Mouse (Mus musculus) liver, embryonic 16.5 days (tissue): ENCODE results near the gene Gon4l. TPM values are rescaled to one million over a fixed set of nuclear protein-coding genes. Genes with fewer than 3 reads are reported as not detected.

Experiments
- ATAC-seq: fragments of 200-750 bp; cut with Nextera tagmentation; 2 replicates; pipeline ENCODE4 v1.8.0; 2017; ENCODE audit warnings: low read depth, mild to moderate bottlenecking, moderate number of reproducible peaks, moderate library complexity
- H3K27ac ChIP-seq: fragments of 300-500 bp; sonication (generic); 2 replicates; pipeline ENCODE4 v1.5.1; 2014; ENCODE audit warnings: mild to moderate bottlenecking, low read length
- H3K27me3 ChIP-seq: fragments of 300-500 bp; sonication (generic); 2 replicates; pipeline ENCODE4 v1.6.1; 2014; ENCODE audit warnings: low read depth, low read length, mixed read lengths; ENCODE audit not compliant: control insufficient read depth, insufficient read depth
- H3K36me3 ChIP-seq: fragments of 300-500 bp; sonication (generic); 2 replicates; pipeline ENCODE4 v1.6.1; 2014; ENCODE audit warnings: mild to moderate bottlenecking; ENCODE audit not compliant: control insufficient read depth, insufficient read depth
- H3K4me1 ChIP-seq: fragments of 300-500 bp; sonication (generic); 2 replicates; pipeline ENCODE4 v1.6.1; 2014; ENCODE audit warnings: low read depth, low read length, mixed read lengths; ENCODE audit not compliant: control insufficient read depth
- H3K4me2 ChIP-seq: fragments of 300-500 bp; sonication (generic); 2 replicates; pipeline ENCODE4 v1.6.1; 2014; ENCODE audit warnings: low read depth, low read length, mixed read lengths
- H3K4me3 ChIP-seq: fragments of 300-500 bp; sonication (generic); 2 replicates; pipeline ENCODE4 v1.5.1; 2014; ENCODE audit warnings: low read depth, mild to moderate bottlenecking, low read length
- H3K9ac ChIP-seq: fragments of 300-500 bp; sonication (generic); 2 replicates; pipeline ENCODE4 v1.6.1; 2014; ENCODE audit warnings: low read depth, low read length
- H3K9me3 ChIP-seq: fragments of 300-500 bp; sonication (generic); replicated peaks from 2 replicates; pipeline ENCODE4 v1.6.1; 2016; ENCODE audit warnings: low read length; ENCODE audit not compliant: control insufficient read depth
- WGBS: fragments of 180-500 bp; shearing (Covaris S2); extraction: QIAGEN DNeasy Blood & Tissue Kit; methylation state at CpG from one replicate; pipeline ENCODE4 v1.1.7; 2014; ENCODE audit not compliant: insufficient replicate concordance; 5-methylcytosine and 5-hydroxymethylcytosine counted together
- polyA plus RNA-seq: library from polyadenylated mRNA; unstranded; fragments of >200 nt; fragmentation: Nextera tagmentation; extraction: Ambion mirVana; gene quantifications from 2 replicates; pipeline ENCODE4 v1.2.1, GENCODE M21; 2015

Gene Gon4l
- polyA plus RNA-seq, 1 experiment from 2014 or later = 3.3 TPM

- no peaks in the 10 kb centered on the region for H3K27me3 ChIP-seq
- 80% methylated on average over 6 of the region's 6 CpGs for WGBS
- H3K9me3 ChIP-seq = no peaks in the 10 kb centered on the region
- no peak overlapping the region for H3K4me3 ChIP-seq
- ATAC-seq = no peak
- no peak overlapping the region for H3K27ac ChIP-seq
- no peak overlapping the region for H3K9ac ChIP-seq
- no peak overlapping the region for H3K4me2 ChIP-seq
- peaks cover 15% of the 10 kb centered on the region for H3K36me3 ChIP-seq
- H3K4me1 ChIP-seq = no peaks in the 10 kb centered on the region
These were observed 70.2 kb downstream of the Gon4l start for GRCm38 (mm10) chr3:88905209-88905608.

- Histone ChIP-seq H3K4me3 (no peak overlapping the region), H3K27ac (no peak overlapping the region), H3K9me3 (no peaks in the 10 kb centered on the region), H3K9ac (no peak overlapping the region), H3K27me3 (no peaks in the 10 kb centered on the region), H3K36me3 (peaks cover 19% of the 10 kb centered on the region), H3K4me1 (no peaks in the 10 kb centered on the region), H3K4me2 (no peak overlapping the region)
- ATAC-seq = no peak
- 78% methylated on average over 2 of the region's 2 CpGs for WGBS
These were observed 70.7 kb downstream of the Gon4l start for GRCm38 (mm10) chr3:88905741-88906140.

GRCm38 (mm10) chr3:88906393-88907159 is 71.5 kb downstream of the Gon4l start:
- peaks cover 20% of the 10 kb centered on the region for H3K36me3 ChIP-seq
- no peaks in the 10 kb centered on the region for H3K27me3 ChIP-seq
- no peak for ATAC-seq
- H3K27ac ChIP-seq = no peak overlapping the region
- H3K9me3 ChIP-seq = no peaks in the 10 kb centered on the region
- 71% methylated on average over 6 of the region's 6 CpGs for WGBS
- no peak overlapping the region for H3K4me3 ChIP-seq
- H3K4me2 ChIP-seq = no peak overlapping the region
- no peaks in the 10 kb centered on the region for H3K4me1 ChIP-seq
- H3K9ac ChIP-seq = no peak overlapping the region

- H3K36me3 ChIP-seq = peaks cover 12% of the 10 kb centered on the region
- H3K27ac ChIP-seq = no peak overlapping the region
- H3K4me2 ChIP-seq = no peak overlapping the region
- no peak for ATAC-seq
- peaks cover 14% of the 10 kb centered on the region for H3K4me1 ChIP-seq
- H3K4me3 ChIP-seq = no peak overlapping the region
- H3K9me3 ChIP-seq = no peaks in the 10 kb centered on the region
- H3K9ac ChIP-seq = no peak overlapping the region
- H3K27me3 ChIP-seq = no peaks in the 10 kb centered on the region
- WGBS = 73% methylated on average over 7 of the region's 7 CpGs
These were observed 77.6 kb downstream of the Gon4l start for GRCm38 (mm10) chr3:88912585-88912984.

- WGBS = under 1% methylated on average over 62 of the region's 62 CpGs
- peak within 1 kb of the TSS; percentile 72 for H3K4me2 ChIP-seq
- H3K4me1 ChIP-seq = peaks cover 14% of the 10 kb centered on the region
- H3K27ac ChIP-seq = peak within 1 kb of the TSS; percentile 75
- peaks cover 12% of the 10 kb centered on the region for H3K36me3 ChIP-seq
- H3K9me3 ChIP-seq = no peaks in the 10 kb centered on the region
- H3K9ac ChIP-seq = peak within 1 kb of the TSS; percentile 74
- peak within 1 kb of the TSS; percentile 79 for H3K4me3 ChIP-seq
- no peaks in the 10 kb centered on the region for H3K27me3 ChIP-seq
- ATAC-seq = peak; percentile 99
These were observed 78.7 kb downstream of the Gon4l start, which contains the start of gene Msto1 for GRCm38 (mm10) chr3:88913511-88914383. Gene Msto1 (minus strand): TSS chr3:88913999.

- ATAC-seq = no peak; the same call in 1 of the 2 replicates
- Histone ChIP-seq H3K4me3 (peak overlapping the region; percentile 79), H3K27me3 (no peaks in the 10 kb centered on the region), H3K36me3 (peaks cover 8% of the 10 kb centered on the region), H3K4me2 (peak overlapping the region; percentile 72), H3K9me3 (no peaks in the 10 kb centered on the region), H3K27ac (peak overlapping the region; percentile 75), H3K4me1 (peaks cover 14% of the 10 kb centered on the region), H3K9ac (peak overlapping the region; percentile 74)
- 25% methylated on average over 8 of the region's 8 CpGs for WGBS
These were observed 79.4 kb downstream of the Gon4l start for GRCm38 (mm10) chr3:88914384-88914810.

GRCm38 (mm10) chr3:88918981-88919380 is 84.0 kb downstream of the Gon4l start:
- Histone ChIP-seq H3K4me1 (peaks cover 7% of the 10 kb centered on the region), H3K4me3 (no peak overlapping the region), H3K4me2 (no peak overlapping the region), H3K9me3 (no peaks in the 10 kb centered on the region; the same call in 1 of the 2 replicates), H3K36me3 (peaks cover 22% of the 10 kb centered on the region), H3K27me3 (no peaks in the 10 kb centered on the region), H3K27ac (no peak overlapping the region), H3K9ac (no peak overlapping the region)
- WGBS = 72% methylated on average over 13 of the region's 13 CpGs
- ATAC-seq = no peak

GRCm38 (mm10) chr3:88921411-88921810 is 86.4 kb downstream of the Gon4l start:
- peaks cover 28% of the 10 kb centered on the region for H3K36me3 ChIP-seq
- no peak overlapping the region for H3K4me3 ChIP-seq
- no peaks in the 10 kb centered on the region; the same call in 1 of the 2 replicates for H3K9me3 ChIP-seq
- H3K4me2 ChIP-seq = no peak overlapping the region
- no peak overlapping the region for H3K9ac ChIP-seq
- 91% methylated on average over 9 of the region's 9 CpGs for WGBS
- H3K4me1 ChIP-seq = no peaks in the 10 kb centered on the region
- H3K27ac ChIP-seq = no peak overlapping the region
- ATAC-seq = no peak
- H3K27me3 ChIP-seq = no peaks in the 10 kb centered on the region
